Mouse (Mus musculus): ENCODE data around the gene Zfp446. TPM values are rescaled to one million over a fixed set of nuclear protein-coding genes. Genes with fewer than 3 reads are reported as not detected.
A peak's percentile ranks its signal among the peaks of the same experiment; 100 is the strongest.

Zfp446 gene
- polyA plus RNA-seq, 1 experiment = 1.7 TPM

GRCm38 (mm10) chr7:13015217-13015616, 37.6 kb downstream of the Zfp446 start:
- Histone ChIP-seq H3K36me3 (replicated peaks; ENCODE audit: low read length) (no peaks in the 10 kb centered on the region), H3K27me3 (replicated peaks) (no peaks in the 10 kb centered on the region), H3K9me3 (no peaks in the 10 kb centered on the region), H3K4me3 (replicated peaks) (no peak overlapping the region), H3K4me1 (peaks cover 24% of the 10 kb centered on the region)
- TF ChIP-seq GATA1 (IDR thresholded peaks at IDR 0.05; ENCODE audit: borderline replicate concordance, low read length) = no peak
- TF ChIP-seq FLI1 (IDR thresholded peaks at IDR 0.05; ENCODE audit: low read length) = no peak

GRCm38 (mm10) chr7:13022773-13023535, 45.3 kb downstream of the Zfp446 start:
- no peak for TF ChIP-seq FLI1 (IDR thresholded peaks at IDR 0.05; ENCODE audit: low read length)
- no peak for TF ChIP-seq GATA1 (IDR thresholded peaks at IDR 0.05; ENCODE audit: borderline replicate concordance, low read length)
- peaks cover 40% of the 10 kb centered on the region for H3K4me1 ChIP-seq
- no peaks in the 10 kb centered on the region for H3K27me3 ChIP-seq (replicated peaks)
- H3K9me3 ChIP-seq = no peaks in the 10 kb centered on the region
- H3K4me3 ChIP-seq (replicated peaks) = peak overlapping the region; percentile 99
- H3K36me3 ChIP-seq (replicated peaks; ENCODE audit: low read length) = peaks cover 26% of the 10 kb centered on the region

- Histone ChIP-seq H3K4me3 (replicated peaks) (peak overlapping the region; percentile 99), H3K36me3 (replicated peaks; ENCODE audit: low read length) (peaks cover 38% of the 10 kb centered on the region), H3K27me3 (replicated peaks) (no peaks in the 10 kb centered on the region), H3K4me1 (peaks cover 48% of the 10 kb centered on the region), H3K9me3 (no peaks in the 10 kb centered on the region)
- TF ChIP-seq GATA1 (IDR thresholded peaks at IDR 0.05; ENCODE audit: borderline replicate concordance, low read length) (no peak), FLI1 (IDR thresholded peaks at IDR 0.05; ENCODE audit: low read length) (no peak)
Observed at GRCm38 (mm10) chr7:13023928-13024731, 46.5 kb downstream of the Zfp446 start.

- H3K4me3 ChIP-seq (replicated peaks) = peak overlapping the region; percentile 99
- H3K27me3 ChIP-seq (replicated peaks) = no peaks in the 10 kb centered on the region
- peaks cover 44% of the 10 kb centered on the region for H3K36me3 ChIP-seq (replicated peaks; ENCODE audit: low read length)
- H3K4me1 ChIP-seq = peaks cover 54% of the 10 kb centered on the region
- no peak for TF ChIP-seq FLI1 (IDR thresholded peaks at IDR 0.05; ENCODE audit: low read length)
- no peak for TF ChIP-seq GATA1 (IDR thresholded peaks at IDR 0.05; ENCODE audit: borderline replicate concordance, low read length)
- no peaks in the 10 kb centered on the region for H3K9me3 ChIP-seq
Observed at GRCm38 (mm10) chr7:13024805-13025204, 47.2 kb downstream of the Zfp446 start.

GRCm38 (mm10) chr7:13025511-13026112, 48.0 kb downstream of the Zfp446 start:
- H3K4me3 ChIP-seq (replicated peaks) = peak overlapping the region; percentile 99
- no peaks in the 10 kb centered on the region for H3K27me3 ChIP-seq (replicated peaks)
- H3K4me1 ChIP-seq = peaks cover 61% of the 10 kb centered on the region
- H3K9me3 ChIP-seq = no peaks in the 10 kb centered on the region
- H3K36me3 ChIP-seq (replicated peaks; ENCODE audit: low read length) = peaks cover 52% of the 10 kb centered on the region
- TF ChIP-seq FLI1 (IDR thresholded peaks at IDR 0.05; ENCODE audit: low read length) = no peak
- no peak for TF ChIP-seq GATA1 (IDR thresholded peaks at IDR 0.05; ENCODE audit: borderline replicate concordance, low read length)

- no peaks in the 10 kb centered on the region for H3K27me3 ChIP-seq (replicated peaks)
- peaks cover 85% of the 10 kb centered on the region for H3K36me3 ChIP-seq (replicated peaks; ENCODE audit: low read length)
- H3K4me1 ChIP-seq = peaks cover 70% of the 10 kb centered on the region
- H3K9me3 ChIP-seq = no peaks in the 10 kb centered on the region
- H3K4me3 ChIP-seq (replicated peaks) = no peak overlapping the region
- TF ChIP-seq FLI1 (IDR thresholded peaks at IDR 0.05; ENCODE audit: low read length) (no peak), GATA1 (IDR thresholded peaks at IDR 0.05; ENCODE audit: borderline replicate concordance, low read length) (no peak)
Observed at GRCm38 (mm10) chr7:13028986-13029385, 51.3 kb downstream of the Zfp446 start.

- H3K4me1 ChIP-seq = peaks cover 78% of the 10 kb centered on the region
- peaks cover 92% of the 10 kb centered on the region for H3K36me3 ChIP-seq (replicated peaks; ENCODE audit: low read length)
- no peak overlapping the region for H3K4me3 ChIP-seq (replicated peaks)
- H3K9me3 ChIP-seq = no peaks in the 10 kb centered on the region
- no peaks in the 10 kb centered on the region for H3K27me3 ChIP-seq (replicated peaks)
- TF ChIP-seq GATA1 (IDR thresholded peaks at IDR 0.05; ENCODE audit: borderline replicate concordance, low read length) = no peak
- TF ChIP-seq FLI1 (IDR thresholded peaks at IDR 0.05; ENCODE audit: low read length) = no peak
Observed at GRCm38 (mm10) chr7:13031069-13031468, 53.4 kb downstream of the Zfp446 start.

- H3K27me3 ChIP-seq (replicated peaks) = no peaks in the 10 kb centered on the region
- H3K36me3 ChIP-seq (replicated peaks; ENCODE audit: low read length) = peaks cover 88% of the 10 kb centered on the region
- peaks cover 78% of the 10 kb centered on the region for H3K4me1 ChIP-seq
- no peak overlapping the region for H3K4me3 ChIP-seq (replicated peaks)
- no peaks in the 10 kb centered on the region for H3K9me3 ChIP-seq
- TF ChIP-seq GATA1 (IDR thresholded peaks at IDR 0.05; ENCODE audit: borderline replicate concordance, low read length) (no peak), FLI1 (IDR thresholded peaks at IDR 0.05; ENCODE audit: low read length) (no peak)
Observed at GRCm38 (mm10) chr7:13031983-13032382, 54.3 kb downstream of the Zfp446 start.

- Histone ChIP-seq H3K4me1 (peaks cover 74% of the 10 kb centered on the region), H3K4me3 (replicated peaks) (no peak overlapping the region), H3K9me3 (no peaks in the 10 kb centered on the region), H3K27me3 (replicated peaks) (no peaks in the 10 kb centered on the region), H3K36me3 (replicated peaks; ENCODE audit: low read length) (peaks cover 83% of the 10 kb centered on the region)
- no peak for TF ChIP-seq GATA1 (IDR thresholded peaks at IDR 0.05; ENCODE audit: borderline replicate concordance, low read length)
- TF ChIP-seq FLI1 (IDR thresholded peaks at IDR 0.05; ENCODE audit: low read length) = no peak
Observed at GRCm38 (mm10) chr7:13032541-13032940, 54.9 kb downstream of the Zfp446 start.
